Mouse (Mus musculus) limb, embryonic 12.5 days (tissue): ENCODE results near the gene Cks2. TPM values are rescaled to one million over a fixed set of nuclear protein-coding genes. Genes with fewer than 3 reads are reported as not detected.

ENCODE experiments used
- ATAC-seq: fragments of 200-750 bp; cut with Nextera tagmentation; 2 replicates; pipeline ENCODE4 v1.8.0; 2017; ENCODE audit warnings: low read depth, moderate TSS enrichment; ENCODE audit not compliant: insufficient number of reproducible peaks, insufficient read depth, low FRiP score, low TSS enrichment
- H3K27ac ChIP-seq: fragments of 300-500 bp; sonication (generic); 2 replicates; pipeline ENCODE4 v1.5.1; 2016; ENCODE audit warnings: mild to moderate bottlenecking, moderate library complexity
- H3K27me3 ChIP-seq: fragments of 300-500 bp; sonication (generic); 2 replicates; pipeline ENCODE4 v1.6.1; 2016; ENCODE audit warnings: mild to moderate bottlenecking, moderate library complexity
- H3K36me3 ChIP-seq: fragments of 300-500 bp; sonication (generic); 2 replicates; pipeline ENCODE4 v1.6.1; 2016; ENCODE audit warnings: mild to moderate bottlenecking, moderate library complexity
- H3K4me1 ChIP-seq: fragments of 300-500 bp; sonication (generic); replicated peaks from 2 replicates; pipeline ENCODE4 v1.6.1; 2016
- H3K4me2 ChIP-seq: fragments of 300-500 bp; sonication (generic); 2 replicates; pipeline ENCODE4 v1.6.1; 2016; ENCODE audit warnings: mild to moderate bottlenecking, moderate library complexity
- H3K4me3 ChIP-seq: fragments of 300-500 bp; sonication (generic); replicated peaks from 2 replicates; pipeline ENCODE4 v1.5.1; 2016; ENCODE audit warnings: mild to moderate bottlenecking
- H3K9ac ChIP-seq: fragments of 300-500 bp; sonication (generic); replicated peaks from 2 replicates; pipeline ENCODE4 v1.6.1; 2016; ENCODE audit warnings: mild to moderate bottlenecking, moderate library complexity
- H3K9me3 ChIP-seq: fragments of 300-500 bp; sonication (generic); 2 replicates; pipeline ENCODE4 v1.6.1; 2016; ENCODE audit warnings: mild to moderate bottlenecking, moderate library complexity
- WGBS: fragments of 180-500 bp; shearing (Covaris S2); methylation state at CpG from one replicate; pipeline ENCODE4 v1.1.7; 2016; 5-methylcytosine and 5-hydroxymethylcytosine counted together
- polyA plus RNA-seq: library from polyadenylated mRNA; unstranded; fragments of >200 nt; fragmentation: Nextera tagmentation; extraction: Ambion mirVana; gene quantifications from 2 replicates; pipeline ENCODE4 v1.2.1, GENCODE M21; 2016

Cks2 gene
- polyA plus RNA-seq, 1 experiment from 2014 or later = 364 TPM

DNA sequence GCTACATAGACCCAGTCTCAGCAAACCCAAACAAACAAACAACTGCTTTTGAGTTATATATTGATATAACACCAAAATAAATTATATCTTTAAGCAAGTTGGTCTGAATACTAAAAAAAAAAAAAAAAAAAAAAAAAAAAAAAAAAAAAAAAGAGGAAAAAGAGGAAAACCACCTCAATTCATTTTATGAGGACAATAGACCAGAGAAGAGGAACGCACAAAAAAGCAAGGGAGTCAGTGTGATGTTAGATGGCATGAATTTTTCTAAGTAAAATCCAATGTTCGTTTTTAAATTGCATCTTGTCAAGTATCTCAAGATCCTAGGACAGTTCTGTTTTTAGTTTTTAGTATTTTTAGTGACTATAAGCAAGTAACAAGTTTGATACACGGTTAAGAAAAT lies 3.6 kb upstream of the Cks2 start:
- ATAC-seq = no peak
- H3K9me3 ChIP-seq = no peaks in the 10 kb centered on the region
- H3K4me2 ChIP-seq = no peak overlapping the region
- no peak overlapping the region for H3K4me3 ChIP-seq
- no peaks in the 10 kb centered on the region for H3K36me3 ChIP-seq
- 89% methylated on average over 3 of the region's 3 CpGs for WGBS
- no peaks in the 10 kb centered on the region for H3K27me3 ChIP-seq
- H3K27ac ChIP-seq = no peak overlapping the region
- no peak overlapping the region for H3K9ac ChIP-seq
- peaks cover under 1% of the 10 kb centered on the region; the same call in 1 of the 2 replicates for H3K4me1 ChIP-seq

DNA sequence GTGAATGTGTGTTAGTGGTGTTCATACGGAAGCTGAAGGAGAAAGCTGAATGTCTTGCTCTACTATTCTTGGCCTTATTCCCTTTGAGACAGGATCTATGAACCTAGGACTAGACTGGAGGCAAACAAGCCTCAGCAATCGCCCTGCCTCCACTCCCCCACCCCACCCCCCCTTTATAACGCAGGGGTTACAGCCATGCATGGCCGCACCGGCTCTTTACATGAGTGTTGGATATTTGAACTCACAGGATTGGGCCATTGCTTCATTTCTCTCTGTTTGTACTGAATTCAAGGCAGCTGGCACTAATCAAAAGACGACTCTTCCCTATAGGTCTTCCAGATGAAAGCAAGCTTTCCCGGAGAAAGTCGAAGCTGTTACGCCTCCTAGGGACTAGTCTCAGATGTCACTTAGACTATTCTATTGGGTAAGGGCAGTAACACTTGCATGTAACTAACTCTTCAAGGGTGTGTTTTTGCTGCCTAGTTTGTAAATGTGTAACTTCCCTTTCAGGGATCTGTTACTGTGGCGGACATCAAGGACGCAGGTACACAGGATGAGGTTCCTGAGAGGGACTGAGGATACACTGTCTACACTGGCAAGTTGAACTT lies 2.8 kb upstream of the Cks2 start:
- peaks cover 9% of the 10 kb centered on the region for H3K4me1 ChIP-seq
- ATAC-seq = no peak
- H3K4me3 ChIP-seq = no peak overlapping the region
- H3K4me2 ChIP-seq = no peak overlapping the region
- WGBS = 26% methylated on average over 11 of the region's 11 CpGs
- no peak overlapping the region for H3K9ac ChIP-seq
- no peaks in the 10 kb centered on the region for H3K9me3 ChIP-seq
- no peaks in the 10 kb centered on the region for H3K36me3 ChIP-seq
- H3K27me3 ChIP-seq = no peaks in the 10 kb centered on the region
- no peak overlapping the region for H3K27ac ChIP-seq

GRCm38 (mm10) chr13:51643924-51644828 lies 856 bp upstream of the Cks2 start:
- WGBS = 41% methylated on average over 20 of the region's 20 CpGs

GRCm38 (mm10) chr13:51645872-51646271 lies 840 bp downstream of the Cks2 start:
- Histone ChIP-seq H3K27ac (peak overlapping the region; percentile 86), H3K9me3 (no peaks in the 10 kb centered on the region), H3K4me1 (peaks cover 25% of the 10 kb centered on the region), H3K27me3 (no peaks in the 10 kb centered on the region), H3K4me3 (peak overlapping the region; percentile 76), H3K4me2 (peak overlapping the region; percentile 63), H3K9ac (peak overlapping the region; percentile 92), H3K36me3 (0 out of 2 replicates have a peak, but pooled peaks cover 7% of the 10 kb centered on the region)
- 2% methylated on average over 7 of the region's 7 CpGs for WGBS
- ATAC-seq = no peak

More at GRCm38 (mm10) chr13:51643924-51644828, 856 bp upstream of the Cks2 start:
- peaks cover 22% of the 10 kb centered on the region for H3K4me1 ChIP-seq
- H3K27ac ChIP-seq = peak overlapping the region; percentile 73; the same call in 1 of the 2 replicates
- peak overlapping the region; percentile 76 for H3K4me3 ChIP-seq
- no peaks in the 10 kb centered on the region for H3K36me3 ChIP-seq
- peak; percentile 15; the same call in 1 of the 2 replicates for ATAC-seq
- peak overlapping the region; percentile 92 for H3K9ac ChIP-seq
- peak overlapping the region; percentile 63 for H3K4me2 ChIP-seq
- H3K27me3 ChIP-seq = no peaks in the 10 kb centered on the region
- H3K9me3 ChIP-seq = no peaks in the 10 kb centered on the region

GRCm38 (mm10) chr13:51646362-51647027 lies 1.5 kb downstream of the Cks2 start:
- Histone ChIP-seq H3K4me3 (peak overlapping the region; percentile 76), H3K36me3 (0 out of 2 replicates have a peak, but pooled peaks cover 9% of the 10 kb centered on the region), H3K9ac (peak overlapping the region; percentile 18), H3K4me1 (peaks cover 30% of the 10 kb centered on the region), H3K27me3 (no peaks in the 10 kb centered on the region), H3K4me2 (peak overlapping the region; percentile 63), H3K9me3 (no peaks in the 10 kb centered on the region), H3K27ac (no peak overlapping the region)
- WGBS = 19% methylated on average over 3 of the region's 3 CpGs
- ATAC-seq = no peak

GRCm38 (mm10) chr13:51647770-51648169 lies 2.7 kb downstream of the Cks2 start:
- H3K4me3 ChIP-seq = peak overlapping the region; percentile 76; the same call in 1 of the 2 replicates
- H3K9me3 ChIP-seq = no peaks in the 10 kb centered on the region
- ATAC-seq = no peak
- no peak overlapping the region for H3K27ac ChIP-seq
- H3K9ac ChIP-seq = no peak overlapping the region
- H3K36me3 ChIP-seq = peaks cover 13% of the 10 kb centered on the region; the same call in 1 of the 2 replicates
- peak overlapping the region; percentile 63 for H3K4me2 ChIP-seq
- H3K4me1 ChIP-seq = peaks cover 30% of the 10 kb centered on the region
- no peaks in the 10 kb centered on the region for H3K27me3 ChIP-seq
- WGBS = 96% methylated on average over 3 of the region's 3 CpGs

- ATAC-seq = no peak
- no peak overlapping the region for H3K4me3 ChIP-seq
- no peak overlapping the region for H3K9ac ChIP-seq
- H3K4me1 ChIP-seq = peaks cover 30% of the 10 kb centered on the region
- peak overlapping the region; percentile 63 for H3K4me2 ChIP-seq
- peaks cover 18% of the 10 kb centered on the region; the same call in 1 of the 2 replicates for H3K36me3 ChIP-seq
- WGBS = 89% methylated on average over 4 of the region's 4 CpGs
- no peaks in the 10 kb centered on the region for H3K27me3 ChIP-seq
- no peaks in the 10 kb centered on the region for H3K9me3 ChIP-seq
- no peak overlapping the region for H3K27ac ChIP-seq
Observed at GRCm38 (mm10) chr13:51648237-51648636, 3.2 kb downstream of the Cks2 start.

DNA sequence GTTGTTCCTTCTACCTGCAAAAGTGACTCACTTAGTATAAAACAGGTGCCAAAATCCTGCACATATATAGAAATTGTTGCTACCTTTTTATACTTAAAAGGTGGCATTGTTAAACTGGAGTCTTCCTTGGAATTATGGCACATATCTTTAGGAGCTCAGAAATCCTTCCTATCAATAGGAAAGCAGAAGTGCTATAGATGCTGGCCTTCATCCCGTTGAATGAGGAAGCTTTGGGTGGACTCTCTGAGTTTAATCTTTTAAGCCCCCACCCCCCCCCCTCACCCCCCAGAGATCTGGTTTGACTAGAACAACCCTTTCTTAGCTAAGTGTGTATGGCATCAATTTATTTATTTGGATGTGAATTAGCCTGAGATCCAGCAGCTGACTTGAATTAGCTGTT lies 4.7 kb downstream of the Cks2 start:
- H3K9ac ChIP-seq = no peak overlapping the region
- no peaks in the 10 kb centered on the region for H3K27me3 ChIP-seq
- ATAC-seq = no peak
- H3K9me3 ChIP-seq = no peaks in the 10 kb centered on the region
- H3K4me1 ChIP-seq = peaks cover 30% of the 10 kb centered on the region
- H3K4me3 ChIP-seq = no peak overlapping the region
- H3K4me2 ChIP-seq = no peak overlapping the region
- no peak overlapping the region for H3K27ac ChIP-seq
- 64% methylated on average over 1 of the region's 1 CpGs for WGBS
- H3K36me3 ChIP-seq = peaks cover 33% of the 10 kb centered on the region

DNA sequence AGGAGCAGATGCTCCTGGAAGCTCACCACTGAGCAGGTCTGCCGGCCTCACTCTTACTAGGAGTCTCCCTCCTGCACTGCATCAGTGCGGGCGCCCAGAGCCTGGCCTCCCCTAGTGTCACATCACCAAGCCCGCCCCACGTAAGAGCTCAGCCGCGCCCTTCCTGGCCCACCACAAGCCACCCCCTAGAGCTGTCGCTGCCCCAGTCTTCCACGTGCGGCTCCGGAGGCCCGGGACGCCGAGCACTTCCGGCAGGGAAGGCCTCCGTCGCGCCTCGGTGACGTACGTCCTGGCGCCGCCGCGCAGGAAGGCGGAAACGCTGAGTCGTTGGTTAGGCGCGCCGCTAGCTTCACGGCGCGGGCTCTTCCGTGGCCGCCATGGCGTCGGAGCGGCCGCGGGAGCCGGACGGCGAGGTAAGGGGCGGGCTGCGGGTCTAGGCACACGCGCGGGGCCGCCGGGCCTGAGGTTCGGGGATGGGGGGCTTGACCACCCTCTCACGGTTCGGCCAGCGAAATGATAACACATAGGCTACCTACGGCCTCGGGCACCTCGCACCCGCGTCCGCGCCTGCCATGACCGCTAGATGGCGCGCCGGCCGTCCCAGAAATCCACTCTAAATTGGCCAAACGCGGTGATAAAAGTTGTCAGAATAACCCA lies 6.5 kb downstream of the Cks2 start, which contains the start of gene Secisbp2:
Gene Secisbp2 (plus strand): TSS at position 290 of the 657 bp plus-strand sequence.
- H3K27me3 ChIP-seq = no peaks in the 10 kb centered on the region
- H3K4me2 ChIP-seq = peak within 1 kb of the TSS; percentile 75
- H3K36me3 ChIP-seq = peaks cover 51% of the 10 kb centered on the region
- ATAC-seq = peak; percentile 85
- H3K4me3 ChIP-seq = peak within 1 kb of the TSS; percentile 68
- peak within 1 kb of the TSS; percentile 86 for H3K27ac ChIP-seq
- H3K4me1 ChIP-seq = peaks cover 28% of the 10 kb centered on the region
- WGBS = under 1% methylated on average over 67 of the region's 69 CpGs
- H3K9ac ChIP-seq = peak within 1 kb of the TSS; percentile 81
- H3K9me3 ChIP-seq = no peaks in the 10 kb centered on the region

- 92% methylated on average over 6 of the region's 6 CpGs for WGBS
- peaks cover 12% of the 10 kb centered on the region for H3K4me1 ChIP-seq
- H3K27ac ChIP-seq = no peak overlapping the region
- no peaks in the 10 kb centered on the region for H3K27me3 ChIP-seq
- H3K9me3 ChIP-seq = no peaks in the 10 kb centered on the region
- peaks cover 67% of the 10 kb centered on the region for H3K36me3 ChIP-seq
- no peak for ATAC-seq
- no peak overlapping the region for H3K4me3 ChIP-seq
- no peak overlapping the region for H3K9ac ChIP-seq
- no peak overlapping the region for H3K4me2 ChIP-seq
Observed at GRCm38 (mm10) chr13:51653159-51653558, 8.1 kb downstream of the Cks2 start.
